Mouse (Mus musculus) naive thymus-derived CD4-positive, alpha-beta T cell, adult 2 months (primary cell): ENCODE measurements at regions not wholly inside any gene's neighbourhood (a gene's known extent, or its start where the extent isn't known, plus 50 kb on each side); places are given as distances from the start of the nearest gene placed in this dataset.
A peak's percentile ranks its signal among the peaks of the same experiment; 100 is the strongest.

Experiments used
- DNase-seq: peaks from one replicate; pipeline ENCODE4 v3.0.0-alpha.2; 2011; ENCODE audit warnings: low read depth

DNA sequence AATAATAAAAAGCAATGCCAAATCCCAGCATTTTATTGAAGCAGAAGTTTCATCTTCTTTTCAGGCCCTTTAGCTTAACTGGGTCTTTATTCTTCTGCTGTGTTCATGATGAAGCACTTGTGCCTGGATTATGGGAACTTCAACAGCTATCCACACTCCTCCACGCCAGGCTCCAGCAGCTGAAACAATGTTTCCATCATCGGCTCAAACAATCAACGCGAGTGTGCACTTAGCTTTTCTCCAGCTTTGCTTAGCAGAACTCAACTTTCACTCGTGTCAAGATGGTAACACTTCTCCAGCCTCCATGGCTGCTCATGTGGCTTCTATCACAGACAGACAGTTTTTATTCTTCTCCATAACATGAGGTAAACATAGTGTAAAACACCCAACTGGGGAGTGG lies 143.8 kb upstream of the Mdm1 start:
- no peak for DNase-seq

GRCm38 (mm10) chr10:118000591-118000990 lies 141.0 kb upstream of the Mdm1 start:
- no peak for DNase-seq

- peak; percentile 36 for DNase-seq
Measured at GRCm38 (mm10) chr10:118001501-118001900, 140.1 kb upstream of the Mdm1 start.

DNA sequence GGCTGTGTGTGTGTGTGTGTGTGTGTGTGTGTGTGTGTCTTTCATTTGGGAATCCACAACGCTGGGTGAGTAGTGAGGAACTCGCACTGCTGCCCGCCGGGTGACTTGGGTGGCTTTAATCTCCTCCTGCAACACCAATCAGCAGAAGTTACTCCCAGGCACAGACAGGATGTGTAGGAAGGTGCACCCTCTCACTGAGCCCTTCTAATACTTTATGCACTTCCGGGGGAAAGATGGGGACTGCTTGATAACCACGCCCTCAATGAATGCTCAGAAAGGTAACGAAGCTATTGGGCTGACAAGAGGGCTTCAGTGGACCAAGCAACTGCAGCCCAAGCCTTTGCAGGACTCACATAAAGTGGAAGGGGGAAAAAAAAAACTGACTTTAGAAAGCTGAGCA lies 139.6 kb upstream of the Mdm1 start:
- DNase-seq = peak; percentile 77

DNA sequence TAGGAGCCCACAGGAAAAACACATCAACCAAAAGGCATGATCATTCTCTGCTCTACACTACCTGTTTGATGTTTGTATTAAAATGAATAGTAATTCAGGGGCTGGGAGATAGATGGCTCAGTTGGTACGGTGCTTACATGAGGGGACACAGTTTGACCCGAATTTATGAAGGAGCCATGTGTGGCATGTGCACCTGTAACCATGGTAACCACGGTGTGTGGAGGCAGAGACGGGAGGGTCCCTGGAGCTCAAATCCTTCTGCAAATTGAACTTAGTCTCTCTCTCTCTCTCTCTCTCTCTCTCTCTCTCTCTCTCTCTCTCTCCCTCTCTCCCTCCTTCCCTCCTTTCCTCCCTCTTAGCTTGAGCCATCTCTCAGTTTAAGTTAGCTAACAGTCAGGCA lies 139.1 kb upstream of the Mdm1 start:
- no peak for DNase-seq

DNA sequence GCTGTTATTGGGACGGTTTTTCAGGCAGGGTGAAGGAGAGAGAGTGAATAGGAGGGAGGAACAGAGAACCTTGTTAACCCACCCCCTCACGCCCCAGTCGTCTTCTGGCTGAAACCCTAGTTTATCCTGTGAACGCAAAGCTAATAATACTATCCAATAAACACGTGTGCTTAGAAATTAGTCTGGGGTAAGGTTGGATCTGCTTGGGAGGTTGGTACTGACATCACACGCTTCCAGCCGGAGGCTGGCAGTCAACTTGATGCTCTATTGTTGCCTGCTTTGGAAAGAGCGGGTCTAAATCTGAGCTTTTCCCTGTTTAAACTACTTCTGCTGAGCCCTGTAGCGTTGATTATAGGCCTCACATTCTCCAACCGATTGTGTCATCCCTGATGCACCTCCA lies 138.4 kb upstream of the Mdm1 start:
- no peak for DNase-seq

DNA sequence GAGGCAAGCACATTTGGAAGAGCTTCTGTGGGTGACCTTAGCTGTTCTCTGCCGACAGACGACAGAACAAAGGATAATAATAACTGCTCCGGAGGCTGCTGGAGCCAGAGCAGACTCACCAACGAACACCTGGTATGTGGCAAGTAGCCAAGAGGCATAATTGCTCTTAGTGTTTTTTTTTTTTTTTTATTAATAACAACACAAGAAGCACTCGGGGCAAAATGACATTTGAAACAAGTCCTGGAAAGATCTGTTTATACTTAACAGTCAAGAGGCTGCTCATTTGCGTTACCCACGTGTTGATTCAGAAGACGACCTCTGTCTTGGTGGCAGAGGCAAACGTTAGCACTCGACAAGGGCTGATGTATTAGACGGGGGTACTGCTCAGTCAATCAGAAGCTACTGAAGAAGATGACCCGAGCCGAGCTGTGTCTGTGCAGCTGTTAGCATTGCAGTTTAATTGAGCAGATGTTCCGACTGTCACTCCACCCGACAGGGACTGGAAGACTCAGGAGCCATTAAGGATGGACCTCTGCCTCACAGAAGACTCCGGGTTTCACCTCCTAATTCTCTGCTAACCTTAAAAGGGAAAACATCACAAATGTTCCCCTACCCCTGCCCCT lies 137.8 kb upstream of the Mdm1 start:
- no peak for DNase-seq

- no peak for DNase-seq
Measured at GRCm38 (mm10) chr10:118004362-118004958, 137.2 kb upstream of the Mdm1 start.

GRCm38 (mm10) chr10:118006827-118007550 lies 134.6 kb upstream of the Mdm1 start:
- DNase-seq = peak; percentile 80

- DNase-seq = no peak
Measured at GRCm38 (mm10) chr10:118007846-118008245, 133.8 kb upstream of the Mdm1 start.

- peak; percentile 49 for DNase-seq
Measured at GRCm38 (mm10) chr10:118011687-118012567, 129.7 kb upstream of the Mdm1 start.

DNA sequence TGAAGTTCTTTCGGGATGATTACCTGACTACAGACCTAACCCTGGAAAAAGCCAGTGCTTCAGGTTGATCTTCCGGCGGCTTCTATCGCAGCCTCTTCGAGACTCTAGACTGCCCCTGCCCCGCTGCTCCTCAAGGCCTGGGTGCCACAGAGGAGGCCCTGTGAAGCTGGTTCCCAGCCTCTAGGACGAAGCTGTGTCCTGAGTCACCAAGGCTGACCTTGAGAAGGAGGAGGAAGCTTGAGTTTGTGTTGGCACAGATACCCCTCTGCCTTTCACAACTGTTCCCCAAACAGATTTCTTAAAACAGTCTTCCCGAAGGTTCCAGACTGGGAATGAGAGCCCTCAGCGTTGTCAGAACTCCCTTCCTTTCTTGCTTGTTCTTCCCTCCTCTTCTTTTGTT lies 112.8 kb upstream of the Mdm1 start:
- no peak for DNase-seq

- DNase-seq = no peak
Measured at GRCm38 (mm10) chr10:118034401-118034800, 107.2 kb upstream of the Mdm1 start.

DNA sequence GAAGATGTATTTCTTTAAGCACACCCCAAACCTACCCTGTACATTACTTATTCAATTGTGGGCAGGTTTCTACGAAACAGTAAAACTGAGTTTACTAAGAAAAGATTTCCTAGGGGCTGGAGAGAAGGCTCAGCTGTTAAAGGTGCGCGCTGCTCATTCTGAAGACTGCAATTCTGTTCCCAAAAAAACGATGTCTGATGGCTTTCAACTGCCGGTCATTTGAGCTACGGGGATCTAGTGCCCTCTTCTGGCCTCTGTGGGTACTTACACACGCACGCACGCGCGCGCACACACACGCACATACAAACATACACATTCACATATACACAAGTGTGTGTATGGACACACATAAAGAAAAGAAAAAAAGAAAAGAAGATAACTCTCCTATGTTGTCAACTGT lies 106.6 kb upstream of the Mdm1 start:
- no peak for DNase-seq

- DNase-seq = no peak
Measured at GRCm38 (mm10) chr10:118038465-118038864, 103.1 kb upstream of the Mdm1 start.

DNA sequence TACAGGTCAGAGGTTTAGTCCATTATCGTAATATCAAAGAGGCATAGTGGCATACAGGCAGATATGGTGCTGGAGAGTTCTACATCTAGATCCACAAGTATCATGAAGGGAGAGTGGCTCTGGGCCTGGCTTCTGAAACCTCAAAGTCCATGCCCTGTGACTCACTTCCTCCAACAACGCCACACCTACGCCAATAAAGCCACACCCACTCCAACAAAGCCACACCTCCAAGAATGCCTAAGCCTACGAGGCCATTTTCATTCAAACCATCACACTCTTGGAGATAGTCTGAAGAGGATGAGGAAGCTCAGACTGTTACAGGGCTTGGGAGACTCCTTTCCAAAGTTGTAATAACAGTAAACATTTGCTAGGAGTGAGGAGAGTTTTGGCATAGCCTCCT lies 102.6 kb upstream of the Mdm1 start:
- no peak for DNase-seq

DNA sequence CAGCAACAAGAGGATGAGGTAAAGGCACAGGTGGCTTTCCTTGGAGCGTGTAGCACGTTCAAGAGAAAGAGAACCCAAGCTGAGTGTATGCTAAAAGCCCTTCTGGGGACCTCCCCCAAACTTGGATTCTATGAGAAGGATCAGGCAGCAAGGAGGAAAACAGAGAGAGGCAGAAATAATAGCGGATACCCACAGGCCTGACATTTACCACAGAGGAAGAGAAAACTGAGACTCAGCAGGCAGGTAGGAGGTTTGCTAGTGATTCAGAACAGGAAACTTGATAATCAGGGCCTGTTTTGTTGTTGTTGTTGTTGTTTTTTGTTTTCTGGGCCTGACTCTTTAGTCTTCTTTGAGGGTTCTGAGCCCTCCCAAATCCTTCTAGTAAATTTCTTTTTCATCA lies 100.5 kb upstream of the Mdm1 start:
- no peak for DNase-seq

DNA sequence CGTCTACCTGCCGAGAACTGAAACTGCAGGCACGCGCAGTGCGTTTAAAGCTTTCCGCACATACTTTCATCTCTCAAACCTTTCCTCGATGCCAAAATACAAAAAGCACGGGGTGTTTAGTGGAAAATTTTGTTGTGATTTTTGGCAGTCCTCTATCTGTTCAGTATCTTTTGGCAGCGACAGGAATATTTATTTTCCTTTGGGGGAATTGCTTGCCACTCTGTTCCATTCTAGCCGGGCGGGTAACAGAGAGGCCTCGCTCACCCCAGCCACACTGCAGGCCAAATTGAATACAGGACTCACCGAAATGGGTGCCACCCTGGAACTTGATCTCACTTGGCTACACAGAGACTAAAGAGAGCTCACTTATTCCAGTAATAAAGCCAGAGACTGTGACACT lies 97.8 kb upstream of the Mdm1 start:
- no peak for DNase-seq

GRCm38 (mm10) chr10:118044840-118045239 lies 96.8 kb upstream of the Mdm1 start:
- no peak for DNase-seq

DNA sequence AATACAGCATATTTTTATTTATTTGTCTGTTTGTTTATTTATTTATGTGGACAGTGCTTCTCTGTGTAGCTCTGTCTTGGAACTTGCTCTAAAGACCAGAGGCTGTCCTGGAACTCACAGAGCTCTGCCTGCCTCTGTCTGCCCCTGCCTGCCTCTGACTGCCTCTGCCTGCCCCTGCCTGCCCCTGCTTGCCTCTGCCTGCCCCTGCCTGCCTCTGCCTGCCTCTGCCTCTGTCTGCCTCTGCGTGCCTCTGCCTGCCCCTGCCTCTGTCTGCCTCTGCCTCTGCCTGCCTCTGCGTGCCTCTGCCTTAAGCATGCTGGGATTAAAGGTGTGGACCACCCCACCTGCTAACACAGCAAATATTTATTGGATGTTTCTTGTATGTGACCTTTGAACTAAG lies 96.2 kb upstream of the Mdm1 start:
- DNase-seq = no peak

DNA sequence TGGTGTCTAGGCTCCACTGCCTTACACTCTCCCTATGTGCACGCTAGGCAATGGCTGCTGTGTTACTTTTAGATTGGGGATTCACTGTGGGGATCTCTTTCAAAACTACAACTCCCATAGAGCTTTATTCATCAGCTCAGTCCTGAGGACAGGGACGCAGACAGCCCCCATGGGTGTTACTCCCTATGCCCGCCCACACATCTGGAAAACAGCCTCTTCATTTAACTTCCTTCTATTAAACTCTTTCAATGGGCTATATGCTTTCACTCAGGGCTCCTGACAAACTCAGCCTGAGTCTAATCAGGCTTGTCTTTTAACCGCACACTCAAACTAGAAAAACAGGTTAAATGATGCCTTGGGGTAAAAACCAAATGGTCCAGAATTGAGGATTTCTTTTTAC lies 95.3 kb upstream of the Mdm1 start:
- no peak for DNase-seq

DNA sequence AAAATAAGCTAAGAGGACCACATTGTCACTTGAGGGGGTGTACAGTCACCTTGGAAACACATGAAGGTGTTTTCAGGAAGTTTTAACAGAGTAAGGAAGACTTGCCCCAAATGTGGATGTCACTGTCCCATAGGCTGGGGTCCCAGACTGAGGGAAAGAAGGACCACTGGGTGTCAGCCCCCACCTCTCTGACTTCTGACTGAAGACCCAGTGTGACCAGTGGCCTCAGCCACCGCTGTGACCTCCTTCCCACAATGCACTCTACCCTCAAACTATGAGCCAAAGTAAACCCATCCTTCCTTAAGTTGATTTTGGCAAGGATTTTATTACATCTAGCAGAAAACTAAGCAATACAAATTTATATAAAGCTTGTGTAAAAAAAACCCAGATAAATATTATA lies 94.8 kb upstream of the Mdm1 start:
- DNase-seq = no peak

GRCm38 (mm10) chr10:118049330-118049729 lies 92.3 kb upstream of the Mdm1 start:
- DNase-seq = no peak
